Mouse (Mus musculus): ENCODE results near the gene Rai14. TPM values are rescaled to one million over a fixed set of nuclear protein-coding genes. Genes with fewer than 3 reads are reported as not detected.

The Rai14 gene
- polyA plus RNA-seq, 1 experiment, result 2.7 TPM

- no peaks in the 10 kb centered on the region for H3K27me3 ChIP-seq (ENCODE audit: control insufficient read depth, insufficient read depth, low read length)
- no peak for DNase-seq
- TF ChIP-seq CTCF (IDR thresholded peaks at IDR 0.05; ENCODE audit: borderline replicate concordance, insufficient read depth, low read depth, low read length) (no peak), POLR2A (IDR thresholded peaks at IDR 0.05; ENCODE audit: borderline replicate concordance, insufficient read depth, low read length) (no peak)
- 73% methylated on average over 7 of the region's 7 CpGs for WGBS
- H3K4me3 ChIP-seq (replicated peaks; ENCODE audit: insufficient read depth, low read depth, low read length), result no peak overlapping the region
- H3K4me1 ChIP-seq (ENCODE audit: control insufficient read depth, insufficient read depth, low read length), result no peaks in the 10 kb centered on the region
- H3K27ac ChIP-seq (ENCODE audit: insufficient read depth, low read length), result no peak overlapping the region
Measured at GRCm38 (mm10) chr15:10687365-10687764, 27.1 kb downstream of the Rai14 start.

GRCm38 (mm10) chr15:10685692-10686430 is 28.6 kb downstream of the Rai14 start:
- 81% methylated on average over 14 of the region's 14 CpGs for WGBS
- no peak overlapping the region for H3K4me3 ChIP-seq (replicated peaks; ENCODE audit: insufficient read depth, low read depth, low read length)
- H3K27me3 ChIP-seq (ENCODE audit: control insufficient read depth, insufficient read depth, low read length), result no peaks in the 10 kb centered on the region
- H3K4me1 ChIP-seq (ENCODE audit: control insufficient read depth, insufficient read depth, low read length), result no peaks in the 10 kb centered on the region
- TF ChIP-seq CTCF (IDR thresholded peaks at IDR 0.05; ENCODE audit: borderline replicate concordance, insufficient read depth, low read depth, low read length) (no peak), POLR2A (IDR thresholded peaks at IDR 0.05; ENCODE audit: borderline replicate concordance, insufficient read depth, low read length) (no peak)
- no peak overlapping the region for H3K27ac ChIP-seq (ENCODE audit: insufficient read depth, low read length)
- no peak for DNase-seq

- TF ChIP-seq CTCF (IDR thresholded peaks at IDR 0.05; ENCODE audit: borderline replicate concordance, insufficient read depth, low read depth, low read length), result no peak
- DNase-seq, result no peak
- Histone ChIP-seq H3K27ac (ENCODE audit: insufficient read depth, low read length) (no peak overlapping the region), H3K4me3 (replicated peaks; ENCODE audit: insufficient read depth, low read depth, low read length) (no peak overlapping the region), H3K27me3 (ENCODE audit: control insufficient read depth, insufficient read depth, low read length) (no peaks in the 10 kb centered on the region), H3K4me1 (ENCODE audit: control insufficient read depth, insufficient read depth, low read length) (no peaks in the 10 kb centered on the region; the same call in 1 of the 2 replicates)
- whole genome bisulfite sequencing, result 89% methylated on average over 9 of the region's 9 CpGs
Measured at GRCm38 (mm10) chr15:10683687-10684203, 30.7 kb downstream of the Rai14 start.

GRCm38 (mm10) chr15:10680514-10680913 is 33.9 kb downstream of the Rai14 start:
- WGBS, result 84% methylated on average over 5 of the region's 5 CpGs
- TF ChIP-seq CTCF (IDR thresholded peaks at IDR 0.05; ENCODE audit: borderline replicate concordance, insufficient read depth, low read depth, low read length) (no peak), POLR2A (IDR thresholded peaks at IDR 0.05; ENCODE audit: borderline replicate concordance, insufficient read depth, low read length) (no peak)

GRCm38 (mm10) chr15:10679571-10679970 is 34.9 kb downstream of the Rai14 start:
- WGBS, result 83% methylated on average over 4 of the region's 4 CpGs
- TF ChIP-seq CTCF (IDR thresholded peaks at IDR 0.05; ENCODE audit: borderline replicate concordance, insufficient read depth, low read depth, low read length) (no peak), POLR2A (IDR thresholded peaks at IDR 0.05; ENCODE audit: borderline replicate concordance, insufficient read depth, low read length) (no peak)
- Histone ChIP-seq H3K4me3 (replicated peaks; ENCODE audit: insufficient read depth, low read depth, low read length) (no peak overlapping the region), H3K4me1 (ENCODE audit: control insufficient read depth, insufficient read depth, low read length) (no peaks in the 10 kb centered on the region; the same call in 1 of the 2 replicates), H3K27me3 (ENCODE audit: control insufficient read depth, insufficient read depth, low read length) (no peaks in the 10 kb centered on the region), H3K27ac (ENCODE audit: insufficient read depth, low read length) (no peak overlapping the region)
- no peak for DNase-seq

More at GRCm38 (mm10) chr15:10680514-10680913, 33.9 kb downstream of the Rai14 start:
- Histone ChIP-seq H3K27ac (ENCODE audit: insufficient read depth, low read length) (no peak overlapping the region), H3K4me3 (replicated peaks; ENCODE audit: insufficient read depth, low read depth, low read length) (no peak overlapping the region), H3K27me3 (ENCODE audit: control insufficient read depth, insufficient read depth, low read length) (no peaks in the 10 kb centered on the region), H3K4me1 (ENCODE audit: control insufficient read depth, insufficient read depth, low read length) (no peaks in the 10 kb centered on the region; the same call in 1 of the 2 replicates)
- no peak for DNase-seq

GRCm38 (mm10) chr15:10675801-10676200 is 38.6 kb downstream of the Rai14 start:
- H3K27me3 ChIP-seq (ENCODE audit: control insufficient read depth, insufficient read depth, low read length), result no peaks in the 10 kb centered on the region
- 87% methylated on average over 5 of the region's 5 CpGs for WGBS
- DNase-seq, result no peak
- no peak overlapping the region for H3K27ac ChIP-seq (ENCODE audit: insufficient read depth, low read length)
- TF ChIP-seq CTCF (IDR thresholded peaks at IDR 0.05; ENCODE audit: borderline replicate concordance, insufficient read depth, low read depth, low read length) (no peak), POLR2A (IDR thresholded peaks at IDR 0.05; ENCODE audit: borderline replicate concordance, insufficient read depth, low read length) (no peak)
- H3K4me1 ChIP-seq (ENCODE audit: control insufficient read depth, insufficient read depth, low read length), result no peaks in the 10 kb centered on the region; the same call in 1 of the 2 replicates
- no peak overlapping the region for H3K4me3 ChIP-seq (replicated peaks; ENCODE audit: insufficient read depth, low read depth, low read length)

GRCm38 (mm10) chr15:10672880-10673279 is 41.5 kb downstream of the Rai14 start:
- 89% methylated on average over 5 of the region's 5 CpGs for WGBS
- TF ChIP-seq CTCF (IDR thresholded peaks at IDR 0.05; ENCODE audit: borderline replicate concordance, insufficient read depth, low read depth, low read length), result no peak
- TF ChIP-seq POLR2A (IDR thresholded peaks at IDR 0.05; ENCODE audit: borderline replicate concordance, insufficient read depth, low read length), result no peak
- no peaks in the 10 kb centered on the region for H3K4me1 ChIP-seq (ENCODE audit: control insufficient read depth, insufficient read depth, low read length)
- H3K4me3 ChIP-seq (replicated peaks; ENCODE audit: insufficient read depth, low read depth, low read length), result no peak overlapping the region
- no peaks in the 10 kb centered on the region for H3K27me3 ChIP-seq (ENCODE audit: control insufficient read depth, insufficient read depth, low read length)
- H3K27ac ChIP-seq (ENCODE audit: insufficient read depth, low read length), result no peak overlapping the region
- DNase-seq, result no peak

- Histone ChIP-seq H3K4me1 (ENCODE audit: control insufficient read depth, insufficient read depth, low read length) (no peaks in the 10 kb centered on the region), H3K4me3 (replicated peaks; ENCODE audit: insufficient read depth, low read depth, low read length) (no peak overlapping the region), H3K27me3 (ENCODE audit: control insufficient read depth, insufficient read depth, low read length) (no peaks in the 10 kb centered on the region), H3K27ac (ENCODE audit: insufficient read depth, low read length) (no peak overlapping the region)
- DNase-seq, result no peak
- 42% methylated on average over 4 of the region's 4 CpGs for WGBS
- TF ChIP-seq CTCF (IDR thresholded peaks at IDR 0.05; ENCODE audit: borderline replicate concordance, insufficient read depth, low read depth, low read length) (no peak), POLR2A (IDR thresholded peaks at IDR 0.05; ENCODE audit: borderline replicate concordance, insufficient read depth, low read length) (no peak)
Measured at GRCm38 (mm10) chr15:10671868-10672267, 42.6 kb downstream of the Rai14 start.

Measured in cerebellum, adult 2 months (tissue).